Mouse (Mus musculus) CH12.LX (cell line): ENCODE results near the gene Vsir. TPM values are rescaled to one million over a fixed set of nuclear protein-coding genes. Genes with fewer than 3 reads are reported as not detected.

ENCODE experiments used
- DNase-seq: peaks from one replicate; pipeline ENCODE4 v3.0.0-alpha.2; 2013; ENCODE audit errors: extremely low read depth
- H3K27ac ChIP-seq: 2 replicates; pipeline ENCODE4 v1.5.1; 2012; ENCODE audit warnings: low read depth, mild to moderate bottlenecking, control low read depth, moderate library complexity; ENCODE audit not compliant: insufficient read depth
- H3K27me3 ChIP-seq: replicated peaks from 2 replicates; pipeline ENCODE3; 2012; ENCODE audit warnings: inconsistent platforms
- H3K36me3 ChIP-seq, 2 experiments: replicated peaks in 1 of 2; 2 replicates each; pipeline versions ENCODE3 to v1.6.1; 2012; ENCODE audit warnings: inconsistent platforms in 1 of 2, low read length in 1 of 2, mild to moderate bottlenecking in 1 of 2, mixed read lengths in 1 of 2, moderate library complexity in 1 of 2; ENCODE audit not compliant: control insufficient read depth in 1 of 2, insufficient read depth in 1 of 2
- H3K4me1 ChIP-seq, 2 experiments: 2 replicates each; pipeline ENCODE4 v1.6.1; 2012; ENCODE audit warnings: inconsistent platforms in 1 of 2, moderate library complexity in 1 of 2; ENCODE audit not compliant: insufficient read depth in 2 of 2, control insufficient read depth in 1 of 2
- H3K4me2 ChIP-seq: 2 replicates; pipeline ENCODE4 v1.6.1; 2012; ENCODE audit warnings: low read depth, mild to moderate bottlenecking, control low read depth; ENCODE audit not compliant: poor library complexity, insufficient read depth, severe bottlenecking
- H3K4me3 ChIP-seq, 3 experiments: fragments of 150-350 bp in 1 of 3; sonication (generic) in 1 of 3; replicated peaks in 1 of 3; 2 replicates each; pipeline versions ENCODE3 to v1.5.1; 2011 to 2012; ENCODE audit warnings: low read depth in 2 of 3, low read length in 2 of 3, mild to moderate bottlenecking in 2 of 3, moderate library complexity in 2 of 3, control low read depth in 1 of 3, improper control_type of control experiment in 1 of 3, inconsistent platforms in 1 of 3, mixed read lengths in 1 of 3; ENCODE audit not compliant: poor library complexity in 1 of 3
- H3K79me2 ChIP-seq: replicated peaks from 2 replicates; pipeline ENCODE4 v1.6.1; 2012; ENCODE audit warnings: mild to moderate bottlenecking, moderate library complexity; ENCODE audit not compliant: control insufficient read depth, poor library complexity, insufficient read depth, severe bottlenecking; ENCODE audit errors: extremely low read depth
- H3K9ac ChIP-seq: 2 replicates; pipeline ENCODE4 v1.6.1; 2012; ENCODE audit warnings: low read depth, mild to moderate bottlenecking, control low read depth, moderate library complexity; ENCODE audit not compliant: insufficient read depth
- H3K9me3 ChIP-seq: replicated peaks from 2 replicates; pipeline ENCODE3; 2012; ENCODE audit warnings: low read length, inconsistent platforms, mixed read lengths
- CHD1 ChIP-seq: IDR thresholded peaks from 2 replicates; pipeline ENCODE4 v1.6.1; 2012; ENCODE audit warnings: low read depth, low read length, improper control_type of control experiment, inconsistent platforms
- ELF1 ChIP-seq: IDR thresholded peaks from 2 replicates; pipeline ENCODE4 v1.6.1; 2014; ENCODE audit warnings: low read depth, mild to moderate bottlenecking, inconsistent platforms, low read length, improper control_type of control experiment
- EP300 ChIP-seq: IDR thresholded peaks from 2 replicates; pipeline ENCODE4 v1.6.1; 2011; ENCODE audit warnings: low read length, improper control_type of control experiment
- ETS1 ChIP-seq: conservative IDR thresholded peaks from 2 replicates; pipeline ENCODE4 v1.6.1; 2012; ENCODE audit warnings: low read depth, mild to moderate bottlenecking, inconsistent platforms, low read length, improper control_type of control experiment, moderate library complexity
- GABPA ChIP-seq: IDR thresholded peaks from 2 replicates; pipeline ENCODE4 v1.6.1; 2012; ENCODE audit warnings: low read depth, low read length, improper control_type of control experiment, inconsistent platforms; ENCODE audit not compliant: insufficient replicate concordance
- IRF4 ChIP-seq: IDR thresholded peaks from 2 replicates; pipeline ENCODE4 v1.6.1; 2014; ENCODE audit warnings: low read depth, mild to moderate bottlenecking, inconsistent platforms, low read length, improper control_type of control experiment
- MAFK ChIP-seq: IDR thresholded peaks from 2 replicates; pipeline ENCODE4 v1.6.1; 2011; ENCODE audit warnings: low read length, improper control_type of control experiment; ENCODE audit not compliant: insufficient replicate concordance
- MAX ChIP-seq: IDR thresholded peaks from 2 replicates; pipeline ENCODE4 v1.6.1; 2011; ENCODE audit warnings: low read length, improper control_type of control experiment
- MEF2A ChIP-seq: IDR thresholded peaks from 2 replicates; pipeline ENCODE4 v1.6.1; 2014; ENCODE audit warnings: low read depth, mild to moderate bottlenecking, inconsistent platforms, low read length, improper control_type of control experiment, borderline replicate concordance
- MXI1 ChIP-seq: IDR thresholded peaks from 2 replicates; pipeline ENCODE4 v1.6.1; 2011; ENCODE audit warnings: mild to moderate bottlenecking, low read depth, low read length, improper control_type of control experiment
- MYC ChIP-seq: IDR thresholded peaks from 2 replicates; pipeline ENCODE4 v1.6.1; 2011; ENCODE audit warnings: low read depth, mild to moderate bottlenecking, improper control_type of control experiment, low read length
- NRF1 ChIP-seq: IDR thresholded peaks from 2 replicates; pipeline ENCODE4 v1.6.1; 2014; ENCODE audit warnings: low read depth, mild to moderate bottlenecking, inconsistent platforms, low read length, improper control_type of control experiment, moderate library complexity
- POLR2AphosphoS2 ChIP-seq: IDR thresholded peaks from 2 replicates; pipeline ENCODE4 v1.6.1; 2011; ENCODE audit warnings: low read depth, low read length, improper control_type of control experiment
- RAD21 ChIP-seq: IDR thresholded peaks from 2 replicates; pipeline ENCODE4 v1.6.1; 2011; ENCODE audit warnings: low read depth, mild to moderate bottlenecking, low read length, improper control_type of control experiment, moderate library complexity
- SMC3 ChIP-seq: IDR thresholded peaks from 2 replicates; pipeline ENCODE4 v1.6.1; 2011; ENCODE audit warnings: low read depth, low read length, improper control_type of control experiment
- TCF12 ChIP-seq: IDR thresholded peaks from 2 replicates; pipeline ENCODE4 v1.6.1; 2014; ENCODE audit warnings: low read depth, mild to moderate bottlenecking, inconsistent platforms, low read length, improper control_type of control experiment
- USF1 ChIP-seq: IDR thresholded peaks from 2 replicates; pipeline ENCODE4 v1.6.1; 2014; ENCODE audit warnings: low read depth, mild to moderate bottlenecking, inconsistent platforms, low read length, improper control_type of control experiment
- USF2 ChIP-seq: conservative IDR thresholded peaks from 2 replicates; pipeline ENCODE4 v1.6.1; 2011; ENCODE audit warnings: low read depth, low read length, improper control_type of control experiment
- ZC3H11A ChIP-seq: IDR thresholded peaks from 2 replicates; pipeline ENCODE4 v1.6.1; 2012; ENCODE audit warnings: low read depth, mild to moderate bottlenecking, inconsistent platforms, low read length, improper control_type of control experiment
- ZKSCAN1 ChIP-seq: IDR thresholded peaks from 2 replicates; pipeline ENCODE4 v1.6.1; 2012; ENCODE audit warnings: low read depth, inconsistent platforms, low read length, improper control_type of control experiment, borderline replicate concordance
- dilution Hi-C: fragments of 300-500 bp; cut with MboI; formaldehyde crosslinking; loops from 2 replicates; pipeline ENCODE4 v1.14.3; 2020; ENCODE audit warnings: low sequenced_read_pairs; ENCODE audit not compliant: extremely low pct_unique_long_range_greater_than_20kb, extremely low pct_ligation_motif_present
- in situ Hi-C: fragments of 300-500 bp; cut with MboI; formaldehyde crosslinking; loops from 3 replicates; pipeline ENCODE4 v1.14.3; 2019; ENCODE audit warnings: low sequenced_read_pairs, low pct_ligation_motif_present, low pct_unique_long_range_greater_than_20kb, mixed read lengths
- polyA plus RNA-seq: library from polyadenylated mRNA; unstranded; fragments of >175 nt; gene quantifications from 2 replicates; pipeline ENCODE4 v1.2.1, GENCODE M21; 2012; ENCODE audit warnings: low read depth; ENCODE audit not compliant: insufficient read length
- total RNA-seq, 2 experiments: library from RNA; depleted of rRNA; stranded (reverse); fragments of 300-350 nt in 1 of 2; fragments of >200 nt in 1 of 2; gene quantifications; 2 replicates each; pipeline ENCODE4 v1.2.3; 2012 to 2014

Vsir gene
- total and polyA plus RNA-seq, 3 experiments: 4.7 to 9.5 (median 5.5) TPM

DNA sequence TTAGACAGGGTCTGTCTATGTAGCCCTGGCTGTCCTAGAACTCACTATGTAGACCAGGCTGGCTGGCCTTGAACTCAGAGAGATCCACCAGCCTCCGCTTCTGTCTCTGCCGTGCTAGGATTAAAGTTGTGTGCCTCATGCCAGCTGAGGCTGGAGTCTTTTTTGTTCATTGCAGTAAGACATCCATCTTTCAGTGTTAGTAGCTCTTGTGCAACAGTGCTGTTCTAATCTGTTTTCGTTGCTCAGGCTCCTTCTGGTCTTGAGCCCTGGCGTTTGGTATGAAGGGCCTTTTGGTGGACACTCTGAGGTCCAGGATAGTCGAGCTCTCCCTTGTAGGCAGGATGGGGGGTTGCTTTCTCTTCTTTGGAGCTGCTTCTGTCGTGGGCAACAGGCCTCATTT is 16.8 kb downstream of the Vsir start:
- Histone ChIP-seq H3K27me3 (no peaks in the 10 kb centered on the region), H3K36me3 (peaks cover 9 to 14% of the 10 kb centered on the region in 2 experiments), H3K27ac (no peak overlapping the region), H3K4me2 (no peak overlapping the region), H3K4me3 (no peak overlapping the region), H3K4me1 (peaks cover 12 to 19% of the 10 kb centered on the region in 2 experiments), H3K9me3 (no peaks in the 10 kb centered on the region), H3K79me2 (no peaks in the 10 kb centered on the region), H3K9ac (no peak overlapping the region)
- in situ Hi-C loops: no loop called here
- dilution Hi-C loops: no loop called here
- DNase-seq: no peak
- no peak for TF ChIP-seq MAX
- no peak for TF ChIP-seq MEF2A
- no peak for TF ChIP-seq IRF4
- no peak for TF ChIP-seq ELF1
- TF ChIP-seq SMC3: no peak
- TF ChIP-seq ZC3H11A: no peak
- no peak for TF ChIP-seq RAD21
- TF ChIP-seq NRF1: no peak
- no peak for TF ChIP-seq ZKSCAN1
- no peak for TF ChIP-seq CHD1
- no peak for TF ChIP-seq USF2
- TF ChIP-seq MXI1: no peak
- TF ChIP-seq ETS1: no peak
- no peak for TF ChIP-seq TCF12
- TF ChIP-seq GABPA: no peak
- no peak for TF ChIP-seq USF1
- TF ChIP-seq MYC: no peak

- Histone ChIP-seq H3K27ac (no peak overlapping the region), H3K4me2 (no peak overlapping the region), H3K36me3 (peaks cover 2 to 12% of the 10 kb centered on the region in 2 experiments), H3K79me2 (no peaks in the 10 kb centered on the region), H3K27me3 (no peaks in the 10 kb centered on the region), H3K9me3 (no peaks in the 10 kb centered on the region), H3K4me1 (peaks cover 34 to 56% of the 10 kb centered on the region in 2 experiments), H3K9ac (no peak overlapping the region), H3K4me3 (no peak overlapping the region)
- no peak for DNase-seq
- in situ Hi-C loops (no loop called here), dilution Hi-C loops (no loop called here)
- no peak for TF ChIP-seq POLR2AphosphoS2
- 0 out of 2 replicates have a peak, but pooled peaks have one; percentile 12 for TF ChIP-seq EP300
- peak; percentile 56; the same call in 1 of the 2 replicates for TF ChIP-seq MAFK
Measured at GRCm38 (mm10) chr10:60367145-60367544, 20.5 kb downstream of the Vsir start.
